Mouse (Mus musculus): Measurements from ENCODE around the gene Krt80.

Gene Krt80

GRCm38 (mm10) chr15:101370101-101370911, at the start of gene Krt80:
Krt80 (minus strand) TSS chr15:101370162.
- DNase-seq (ENCODE audit: low spot score): no peak

- no peak for DNase-seq (ENCODE audit: low spot score)
These were observed 49.0 kb upstream of the Krt80 start for GRCm38 (mm10) chr15:101418950-101419349.

GRCm38 (mm10) chr15:101414807-101415565, 45.0 kb upstream of the Krt80 start:
- DNase-seq (ENCODE audit: low spot score): no peak

GRCm38 (mm10) chr15:101413916-101414635, 44.1 kb upstream of the Krt80 start:
- peak; percentile 30 for DNase-seq (ENCODE audit: low spot score)

- no peak for DNase-seq (ENCODE audit: low spot score)
These were observed 42.2 kb upstream of the Krt80 start for GRCm38 (mm10) chr15:101412188-101412587.

GRCm38 (mm10) chr15:101410775-101411174, 40.8 kb upstream of the Krt80 start, which contains the start of gene Krt7:
Krt7 (plus strand) TSS chr15:101411043.
- no peak for DNase-seq (ENCODE audit: low spot score)

GRCm38 (mm10) chr15:101398269-101398668, 28.3 kb upstream of the Krt80 start:
- DNase-seq (ENCODE audit: low spot score): no peak

- DNase-seq (ENCODE audit: low spot score): no peak
These were observed 27.7 kb upstream of the Krt80 start for GRCm38 (mm10) chr15:101397683-101398082.

GRCm38 (mm10) chr15:101396921-101397320, 27.0 kb upstream of the Krt80 start:
- DNase-seq (ENCODE audit: low spot score): no peak

- no peak for DNase-seq (ENCODE audit: low spot score)
These were observed 26.5 kb upstream of the Krt80 start for GRCm38 (mm10) chr15:101396466-101396865.

- DNase-seq (ENCODE audit: low spot score): no peak
These were observed 24.9 kb upstream of the Krt80 start for GRCm38 (mm10) chr15:101394908-101395307.

GRCm38 (mm10) chr15:101392251-101392650, 22.3 kb upstream of the Krt80 start:
- no peak for DNase-seq (ENCODE audit: low spot score)

GRCm38 (mm10) chr15:101390203-101390602, 20.2 kb upstream of the Krt80 start:
- no peak for DNase-seq (ENCODE audit: low spot score)

- DNase-seq (ENCODE audit: low spot score): no peak
These were observed 18.1 kb upstream of the Krt80 start for GRCm38 (mm10) chr15:101388034-101388541.

GRCm38 (mm10) chr15:101387176-101387575, 17.2 kb upstream of the Krt80 start:
- no peak for DNase-seq (ENCODE audit: low spot score)

- DNase-seq (ENCODE audit: low spot score): no peak
These were observed 15.1 kb upstream of the Krt80 start for GRCm38 (mm10) chr15:101385064-101385463.

GRCm38 (mm10) chr15:101384610-101385009, 14.6 kb upstream of the Krt80 start:
- no peak for DNase-seq (ENCODE audit: low spot score)

GRCm38 (mm10) chr15:101382811-101383210, 12.8 kb upstream of the Krt80 start:
- DNase-seq (ENCODE audit: low spot score): no peak

- no peak for DNase-seq (ENCODE audit: low spot score)
These were observed 11.8 kb upstream of the Krt80 start for GRCm38 (mm10) chr15:101381758-101382157.

- no peak for DNase-seq (ENCODE audit: low spot score)
These were observed 8.7 kb upstream of the Krt80 start for GRCm38 (mm10) chr15:101378646-101379045.

- DNase-seq (ENCODE audit: low spot score): no peak
These were observed 6.8 kb upstream of the Krt80 start for GRCm38 (mm10) chr15:101376776-101377061.

- no peak for DNase-seq (ENCODE audit: low spot score)
These were observed 6.2 kb upstream of the Krt80 start for GRCm38 (mm10) chr15:101375956-101376775.

Measured in embryo, embryonic 10.5 days (tissue).